Mouse (Mus musculus) megakaryocyte-erythroid progenitor cell, adult 5-6 weeks (primary cell): ENCODE measurements around the gene Smyd4. TPM values are rescaled to one million over a fixed set of nuclear protein-coding genes. Genes with fewer than 3 reads are reported as not detected.

Experiments used
- ATAC-seq: replicated peaks from 2 replicates; pipeline ENCODE4 v1.8.0; 2016; ENCODE audit warnings: mild to moderate bottlenecking, inconsistent platforms; ENCODE audit not compliant: severe bottlenecking, poor library complexity, low FRiP score, low TSS enrichment
- total RNA-seq, 2 experiments: library from RNA; stranded (forward) in 1 of 2; stranded (reverse) in 1 of 2; fragments of 200-1000, 215-1000 nt in 1 of 2; fragments of >200 nt in 1 of 2; fragmentation: Nextera tagmentation in 1 of 2; gene quantifications; 2 replicates each; pipeline ENCODE4 v1.2.3; 2014 to 2017

The Smyd4 gene
- total RNA-seq, 2 experiments from 2014 or later: 9.2 to 12.1 TPM

- no peak for ATAC-seq
Measured at GRCm38 (mm10) chr11:75409679-75410575, 61.7 kb downstream of the Smyd4 start.

- no peak for ATAC-seq
Measured at GRCm38 (mm10) chr11:75410591-75410990, 62.4 kb downstream of the Smyd4 start.

- ATAC-seq: peak; percentile 15; the same call in 1 of the 2 replicates
Measured at GRCm38 (mm10) chr11:75415096-75415495, 66.9 kb downstream of the Smyd4 start.

GRCm38 (mm10) chr11:75415994-75416393, 67.8 kb downstream of the Smyd4 start:
- ATAC-seq: no peak

- no peak for ATAC-seq
Measured at GRCm38 (mm10) chr11:75420037-75420436, 71.8 kb downstream of the Smyd4 start.

GRCm38 (mm10) chr11:75420810-75421374, 72.7 kb downstream of the Smyd4 start:
- no peak for ATAC-seq

- no peak for ATAC-seq
Measured at GRCm38 (mm10) chr11:75421375-75422012, 73.3 kb downstream of the Smyd4 start.

- no peak for ATAC-seq
Measured at GRCm38 (mm10) chr11:75422013-75422792, 74.0 kb downstream of the Smyd4 start, which contains the start of gene Serpinf1. TSS of gene Serpinf1 (minus strand) at chr11:75422701.

GRCm38 (mm10) chr11:75423091-75423490, 74.9 kb downstream of the Smyd4 start:
- no peak for ATAC-seq

GRCm38 (mm10) chr11:75424033-75424432, 75.8 kb downstream of the Smyd4 start:
- ATAC-seq: no peak

- ATAC-seq: no peak
Measured at GRCm38 (mm10) chr11:75424459-75424858, 76.2 kb downstream of the Smyd4 start.

GRCm38 (mm10) chr11:75429019-75429705, 80.9 kb downstream of the Smyd4 start:
- ATAC-seq: no peak

GRCm38 (mm10) chr11:75431307-75431706, 83.1 kb downstream of the Smyd4 start:
- ATAC-seq: no peak

- no peak for ATAC-seq
Measured at GRCm38 (mm10) chr11:75434138-75434537, 85.9 kb downstream of the Smyd4 start.

GRCm38 (mm10) chr11:75438194-75438593, 90.0 kb downstream of the Smyd4 start:
- no peak for ATAC-seq

GRCm38 (mm10) chr11:75438804-75439203, 90.6 kb downstream of the Smyd4 start:
- no peak for ATAC-seq

GRCm38 (mm10) chr11:75439363-75439762, 91.1 kb downstream of the Smyd4 start, which contains the start of gene Serpinf2:
TSS of gene Serpinf2 (minus strand) at chr11:75439591.
- no peak for ATAC-seq

GRCm38 (mm10) chr11:75439951-75440350, 91.7 kb downstream of the Smyd4 start:
- no peak for ATAC-seq

- ATAC-seq: no peak
Measured at GRCm38 (mm10) chr11:75441034-75441433, 92.8 kb downstream of the Smyd4 start.
